Comparison of ENCODE assay signal across 19 mouse cellular contexts in genomic region chr16:17267937-17268336, GRCm38 (mm10). TPM values are rescaled to one million over a fixed set of nuclear protein-coding genes. Genes with fewer than 3 reads are reported as not detected.
DNase-seq lines count a peak whose midpoint lies in the region; ATAC-seq lines count a peak whose summit lies in the region.
"Had no signal": no experiment of that assay in that cellular context is flagged by ENCODE, and none has a peak within 500 bp of the region (broad histone marks: within the 10 kb centered on the region; RNA-seq: fewer than 3 reads in every experiment).

No protein-coding gene starts in this region.

- no peaks in the 10 kb centered on the region for H3K9me3 ChIP-seq in kidney, embryonic 15.5 days (replicated peaks)
- 0 out of 2 replicates have a peak, but pooled peaks cover 7% of the 10 kb centered on the region for H3K9me3 ChIP-seq in liver, embryonic 13.5 days (replicated peaks)
- H3K9me3 ChIP-seq in stomach, embryonic 15.5 days: no peaks in the 10 kb centered on the region
- no peaks in the 10 kb centered on the region for H3K9me3 ChIP-seq in forebrain, embryonic 15.5 days
- H3K9me3 ChIP-seq in kidney, embryonic 14.5 days (ENCODE audit: control insufficient read depth, low read length): peaks cover 4% of the 10 kb centered on the region; the same call in 1 of the 2 replicates

- H3K4me3 ChIP-seq in kidney, embryonic 15.5 days (replicated peaks): no peak overlapping the region
- H3K4me3 ChIP-seq in liver, embryonic 13.5 days (replicated peaks): no peak overlapping the region
- H3K4me3 ChIP-seq in stomach, embryonic 15.5 days (replicated peaks): no peak overlapping the region
- H3K4me3 ChIP-seq in forebrain, embryonic 15.5 days: no peak overlapping the region
- H3K4me3 ChIP-seq in kidney, embryonic 14.5 days (ENCODE audit: low read length): no peak overlapping the region
- H3K4me3 ChIP-seq: forebrain, embryonic 13.5 days; heart, embryonic 13.5 days; midbrain, embryonic 12.5 days; myocyte had no signal

- no peaks in the 10 kb centered on the region for H3K27me3 ChIP-seq in kidney, embryonic 15.5 days
- H3K27me3 ChIP-seq in liver, embryonic 13.5 days: no peaks in the 10 kb centered on the region
- no peaks in the 10 kb centered on the region for H3K27me3 ChIP-seq in stomach, embryonic 15.5 days (replicated peaks)
- H3K27me3 ChIP-seq in forebrain, embryonic 15.5 days: no peaks in the 10 kb centered on the region
- H3K27me3 ChIP-seq in kidney, embryonic 14.5 days (ENCODE audit: control insufficient read depth, insufficient read depth, low read length): no peaks in the 10 kb centered on the region
- H3K27me3 ChIP-seq: forebrain, embryonic 13.5 days; heart, embryonic 13.5 days; midbrain, embryonic 12.5 days had no signal

- DNase-seq in kidney, adult 9 months: no peak
- DNase-seq in liver, embryonic 13.5 days: peak; percentile 37
- DNase-seq: cerebellum, adult 9-11 months; heart, postnatal 4 days; kidney, adult 2 months; kidney, postnatal 4 days; left cerebral cortex, postnatal 4 days; lung, adult 18-20 months; thymus, postnatal 25 days had no signal

- ATAC-seq in kidney, embryonic 15.5 days (replicated peaks; ENCODE audit: low FRiP score): 0 out of 2 replicates have a peak, but pooled peaks have one; percentile 33
- ATAC-seq in erythroblast, adult 5-6 weeks (replicated peaks; ENCODE audit: low FRiP score, poor library complexity, severe bottlenecking): 0 out of 2 replicates have a peak, but pooled peaks have one; percentile 41
- peak; percentile 83 for ATAC-seq in liver, embryonic 13.5 days (ENCODE audit: low read depth)
- peak; percentile 82 for ATAC-seq in stomach, embryonic 15.5 days (ENCODE audit: insufficient read depth, low FRiP score, low read depth)
- ATAC-seq in forebrain, embryonic 15.5 days (replicated peaks): no peak
- no peak for ATAC-seq in kidney, embryonic 14.5 days (ENCODE audit: low FRiP score, low TSS enrichment)
- ATAC-seq in granulocyte monocyte progenitor cell, adult 5-6 weeks (replicated peaks; ENCODE audit: poor library complexity, severe bottlenecking): no peak
- ATAC-seq: forebrain, embryonic 13.5 days had no signal

- H3K27ac ChIP-seq in kidney, embryonic 15.5 days: no peak overlapping the region
- H3K27ac ChIP-seq in liver, embryonic 13.5 days: no peak overlapping the region
- no peak overlapping the region for H3K27ac ChIP-seq in stomach, embryonic 15.5 days
- no peak overlapping the region for H3K27ac ChIP-seq in forebrain, embryonic 15.5 days (replicated peaks)
- H3K27ac ChIP-seq in kidney, embryonic 14.5 days (ENCODE audit: low read depth, low read length): no peak overlapping the region
- H3K27ac ChIP-seq: forebrain, embryonic 13.5 days; heart, embryonic 13.5 days; midbrain, embryonic 12.5 days had no signal

- H3K4me2 ChIP-seq in kidney, embryonic 15.5 days: no peak overlapping the region
- no peak overlapping the region for H3K4me2 ChIP-seq in liver, embryonic 13.5 days
- H3K4me2 ChIP-seq in stomach, embryonic 15.5 days: no peak overlapping the region
- no peak overlapping the region for H3K4me2 ChIP-seq in forebrain, embryonic 15.5 days (replicated peaks)
- H3K4me2 ChIP-seq in kidney, embryonic 14.5 days (replicated peaks; ENCODE audit: low read depth, low read length): no peak overlapping the region
- H3K4me2 ChIP-seq: forebrain, embryonic 13.5 days; heart, embryonic 13.5 days; midbrain, embryonic 12.5 days had no signal

- no peak overlapping the region for H3K9ac ChIP-seq in kidney, embryonic 15.5 days
- no peak overlapping the region for H3K9ac ChIP-seq in liver, embryonic 13.5 days
- H3K9ac ChIP-seq in stomach, embryonic 15.5 days: no peak overlapping the region
- H3K9ac ChIP-seq in forebrain, embryonic 15.5 days (replicated peaks): no peak overlapping the region
- H3K9ac ChIP-seq in kidney, embryonic 14.5 days (ENCODE audit: low read depth, low read length): no peak overlapping the region
- H3K9ac ChIP-seq: forebrain, embryonic 13.5 days; heart, embryonic 13.5 days; midbrain, embryonic 12.5 days had no signal

- H3K4me1 ChIP-seq in kidney, embryonic 15.5 days: no peaks in the 10 kb centered on the region
- H3K4me1 ChIP-seq in liver, embryonic 13.5 days (replicated peaks): peaks cover 29% of the 10 kb centered on the region
- no peaks in the 10 kb centered on the region for H3K4me1 ChIP-seq in stomach, embryonic 15.5 days
- H3K4me1 ChIP-seq in forebrain, embryonic 15.5 days: no peaks in the 10 kb centered on the region
- H3K4me1 ChIP-seq in kidney, embryonic 14.5 days (ENCODE audit: control insufficient read depth, insufficient read depth, low read length): no peaks in the 10 kb centered on the region
- H3K4me1 ChIP-seq: forebrain, embryonic 13.5 days; midbrain, embryonic 12.5 days had no signal

- no peaks in the 10 kb centered on the region for H3K36me3 ChIP-seq in kidney, embryonic 15.5 days
- H3K36me3 ChIP-seq in liver, embryonic 13.5 days: no peaks in the 10 kb centered on the region
- H3K36me3 ChIP-seq in stomach, embryonic 15.5 days: no peaks in the 10 kb centered on the region
- H3K36me3 ChIP-seq in forebrain, embryonic 15.5 days: no peaks in the 10 kb centered on the region
- H3K36me3 ChIP-seq in kidney, embryonic 14.5 days (ENCODE audit: control insufficient read depth, insufficient read depth, low read length): no peaks in the 10 kb centered on the region
- H3K36me3 ChIP-seq: heart, embryonic 13.5 days; midbrain, embryonic 12.5 days had no signal

- 69% methylated on average over 5 of the region's 5 CpGs for WGBS in kidney, embryonic 15.5 days
- whole genome bisulfite sequencing in liver, embryonic 13.5 days (ENCODE audit: insufficient replicate concordance): 17% methylated on average over 5 of the region's 5 CpGs
- WGBS in stomach, embryonic 15.5 days: 46% methylated on average over 5 of the region's 5 CpGs
- WGBS in forebrain, embryonic 15.5 days: 79% methylated on average over 5 of the region's 5 CpGs
- 56% methylated on average over 5 of the region's 5 CpGs for WGBS in kidney, embryonic 14.5 days

RNA-seq across cellular contexts. Expression of gene Tmem191c, which starts 7.9 kb away (rescaled TPM):
- 13.3 and 17.7 TPM in 2 replicates for polyA plus RNA-seq in kidney, embryonic 15.5 days (2015; fragmentation: Nextera tagmentation; extraction: Ambion mirVana)
- total RNA-seq in erythroblast, adult 5-6 weeks (2015; ENCODE audit: low replicate concordance): 6.7 TPM in 1 of 2 replicates, not detected in the other
- 2.1 TPM in 1 of 2 replicates, not detected in the other for total RNA-seq in erythroblast, adult 5-6 weeks (2017; ENCODE audit: low replicate concordance)
- polyA plus RNA-seq in liver, embryonic 13.5 days (2015; fragmentation: Nextera tagmentation; extraction: Ambion mirVana): 2.8 and 3.2 TPM in 2 replicates
- polyA plus RNA-seq in stomach, embryonic 15.5 days (2015; fragmentation: Nextera tagmentation; extraction: Ambion mirVana): 18.2 and 19.2 TPM in 2 replicates
- 23.6 and 24.0 TPM in 2 replicates for polyA plus RNA-seq in forebrain, embryonic 15.5 days (2015; fragmentation: Nextera tagmentation; extraction: Ambion mirVana)
- 10.2 and 11.1 TPM in 2 replicates for polyA plus RNA-seq in kidney, embryonic 14.5 days (2014; fragmentation: Nextera tagmentation; extraction: Ambion mirVana)
- 9.2 and 10.0 TPM in 2 replicates for total RNA-seq in granulocyte monocyte progenitor cell, adult 5-6 weeks (2014; fragmentation: Nextera tagmentation)
- total RNA-seq in granulocyte monocyte progenitor cell, adult 5-6 weeks (2017): 5.4 and 5.6 TPM in 2 replicates

RNA-seq across cellular contexts. Expression of gene Hic2, which starts 34.6 kb away (rescaled TPM):
- polyA plus RNA-seq in kidney, embryonic 15.5 days (2015; fragmentation: Nextera tagmentation; extraction: Ambion mirVana): 4.6 and 4.8 TPM in 2 replicates
- total RNA-seq in erythroblast, adult 5-6 weeks (2015; ENCODE audit: low replicate concordance): 0.96 TPM in 1 of 2 replicates, not detected in the other
- total RNA-seq in erythroblast, adult 5-6 weeks (2017; ENCODE audit: low replicate concordance): 0.14 and 0.60 TPM in 2 replicates
- polyA plus RNA-seq in liver, embryonic 13.5 days (2015; fragmentation: Nextera tagmentation; extraction: Ambion mirVana): 2.9 and 3.2 TPM in 2 replicates
- 4.5 and 6.1 TPM in 2 replicates for polyA plus RNA-seq in stomach, embryonic 15.5 days (2015; fragmentation: Nextera tagmentation; extraction: Ambion mirVana)
- polyA plus RNA-seq in forebrain, embryonic 15.5 days (2015; fragmentation: Nextera tagmentation; extraction: Ambion mirVana): 8.6 and 8.8 TPM in 2 replicates
- polyA plus RNA-seq in kidney, embryonic 14.5 days (2014; fragmentation: Nextera tagmentation; extraction: Ambion mirVana): 4.0 and 4.3 TPM in 2 replicates
- 2.3 and 5.0 TPM in 2 replicates for total RNA-seq in granulocyte monocyte progenitor cell, adult 5-6 weeks (2014; fragmentation: Nextera tagmentation)
- 2.0 and 2.4 TPM in 2 replicates for total RNA-seq in granulocyte monocyte progenitor cell, adult 5-6 weeks (2017)

RNA-seq across cellular contexts. Expression of gene Rimbp3, which starts 59.5 kb away (rescaled TPM):
- 0.44 and 0.73 TPM in 2 replicates for polyA plus RNA-seq in kidney, embryonic 15.5 days (2015; fragmentation: Nextera tagmentation; extraction: Ambion mirVana)
- total RNA-seq in erythroblast, adult 5-6 weeks (2015; ENCODE audit: low replicate concordance): 1.3 TPM in 1 of 2 replicates, not detected in the other
- 0.28 TPM in 1 of 2 replicates, not detected in the other for total RNA-seq in erythroblast, adult 5-6 weeks (2017; ENCODE audit: low replicate concordance)
- polyA plus RNA-seq in liver, embryonic 13.5 days (2015; fragmentation: Nextera tagmentation; extraction: Ambion mirVana): 0.12 and 0.14 TPM in 2 replicates
- 0.39 and 0.57 TPM in 2 replicates for polyA plus RNA-seq in stomach, embryonic 15.5 days (2015; fragmentation: Nextera tagmentation; extraction: Ambion mirVana)
- 1.7 TPM in 2 replicates for polyA plus RNA-seq in forebrain, embryonic 15.5 days (2015; fragmentation: Nextera tagmentation; extraction: Ambion mirVana)
- polyA plus RNA-seq in kidney, embryonic 14.5 days (2014; fragmentation: Nextera tagmentation; extraction: Ambion mirVana): 0.27 and 0.37 TPM in 2 replicates
- total RNA-seq in granulocyte monocyte progenitor cell, adult 5-6 weeks (2014; fragmentation: Nextera tagmentation): 0.92 and 1.6 TPM in 2 replicates
- total RNA-seq in granulocyte monocyte progenitor cell, adult 5-6 weeks (2017): 0.34 and 0.88 TPM in 2 replicates

Comparison
In these comparisons a context has a peak if more than half of its experiments do, and no peak if none do; other contexts are left out.
1. ATAC-seq: peak in kidney, embryonic 15.5 days (single experiment), erythroblast, adult 5-6 weeks (single experiment), liver, embryonic 13.5 days (single experiment) and stomach, embryonic 15.5 days (single experiment); none in forebrain, embryonic 15.5 days (single experiment), kidney, embryonic 14.5 days (single experiment) and granulocyte monocyte progenitor cell, adult 5-6 weeks (single experiment).